Mouse (Mus musculus) ES-E14 (cell line): ENCODE results near the gene Gm28041. TPM values are rescaled to one million over a fixed set of nuclear protein-coding genes. Genes with fewer than 3 reads are reported as not detected.
A peak's percentile ranks its signal among the peaks of the same experiment; 100 is the strongest.

Source experiments
- DNase-seq: peaks from one replicate; pipeline ENCODE4 v3.0.0-alpha.2; 2013; ENCODE audit warnings: low read depth, low spot score
- H3K27ac ChIP-seq: 2 replicates; pipeline ENCODE4 v1.5.1; 2012; ENCODE audit warnings: low read depth, mild to moderate bottlenecking, low read length, moderate library complexity, mixed read lengths; ENCODE audit not compliant: poor library complexity, insufficient read depth, severe bottlenecking
- H3K36me3 ChIP-seq: 2 replicates; pipeline ENCODE4 v1.6.1; 2012; ENCODE audit warnings: mild to moderate bottlenecking, low read length, moderate library complexity, mixed read lengths; ENCODE audit not compliant: control insufficient read depth, poor library complexity, insufficient read depth, severe bottlenecking
- H3K4me1 ChIP-seq, 2 experiments: fragments of 150-350 bp in 1 of 2; sonication (generic) in 1 of 2; 2 replicates each; pipeline ENCODE4 v1.6.1; 2012; ENCODE audit warnings: low read length in 2 of 2, mild to moderate bottlenecking in 1 of 2, mixed read lengths in 1 of 2; ENCODE audit not compliant: control insufficient read depth in 2 of 2, insufficient read depth in 2 of 2, poor library complexity in 1 of 2
- H3K4me3 ChIP-seq, 2 experiments: fragments of 150-350 bp in 1 of 2; sonication (generic) in 1 of 2; 2 replicates each; pipeline ENCODE4 v1.5.1; 2012; ENCODE audit warnings: low read length in 2 of 2, low read depth in 1 of 2, mild to moderate bottlenecking in 1 of 2, mixed read lengths in 1 of 2; ENCODE audit not compliant: insufficient read depth in 1 of 2, poor library complexity in 1 of 2, severe bottlenecking in 1 of 2
- H3K9ac ChIP-seq: 2 replicates; pipeline ENCODE4 v1.6.1; 2012; ENCODE audit warnings: low read depth, mild to moderate bottlenecking, low read length, mixed read lengths; ENCODE audit not compliant: poor library complexity, insufficient read depth, severe bottlenecking
- H3K9me3 ChIP-seq: fragments of 150-350 bp; sonication (generic); 2 replicates; pipeline ENCODE4 v1.6.1; 2012; ENCODE audit warnings: low read depth, mild to moderate bottlenecking, low read length; ENCODE audit not compliant: control insufficient read depth, insufficient read depth
- CHD2 ChIP-seq: IDR thresholded peaks from 2 replicates; pipeline ENCODE4 v1.6.1; 2014; ENCODE audit warnings: mild to moderate bottlenecking, low read depth, low read length, inconsistent platforms
- HCFC1 ChIP-seq: IDR thresholded peaks from 2 replicates; pipeline ENCODE4 v1.6.1; 2012; ENCODE audit warnings: low read length, inconsistent platforms, borderline replicate concordance; ENCODE audit not compliant: insufficient read depth
- MAFK ChIP-seq: IDR thresholded peaks from 2 replicates; pipeline ENCODE4 v1.6.1; 2014; ENCODE audit warnings: mild to moderate bottlenecking, low read depth, low read length, inconsistent platforms; ENCODE audit not compliant: insufficient read depth
- ZC3H11A ChIP-seq: IDR thresholded peaks from 2 replicates; pipeline ENCODE4 v1.6.1; 2012; ENCODE audit warnings: low read depth, mild to moderate bottlenecking, inconsistent platforms, low read length, borderline replicate concordance
- ZNF384 ChIP-seq: IDR thresholded peaks from 2 replicates; pipeline ENCODE4 v1.6.1; 2012; ENCODE audit warnings: low read depth, low read length, inconsistent platforms
- in situ Hi-C, 2 experiments: fragments of 600-800 bp; cut with MboI; formaldehyde crosslinking; loops; one replicate each; pipeline ENCODE4 v1.15.1; 2025; ENCODE audit warnings: low sequenced_read_pairs in 2 of 2, inconsistent platforms in 1 of 2; ENCODE audit not compliant: unreplicated experiment in 2 of 2
- total RNA-seq: library from RNA; depleted of rRNA; stranded (reverse); fragments of 300-350 nt; gene quantifications from 2 replicates; pipeline ENCODE4 v1.2.3, GENCODE M21; 2012; rRNA removed

Gm28041 gene
- total RNA-seq, 1 experiment = 0.80 TPM

DNA sequence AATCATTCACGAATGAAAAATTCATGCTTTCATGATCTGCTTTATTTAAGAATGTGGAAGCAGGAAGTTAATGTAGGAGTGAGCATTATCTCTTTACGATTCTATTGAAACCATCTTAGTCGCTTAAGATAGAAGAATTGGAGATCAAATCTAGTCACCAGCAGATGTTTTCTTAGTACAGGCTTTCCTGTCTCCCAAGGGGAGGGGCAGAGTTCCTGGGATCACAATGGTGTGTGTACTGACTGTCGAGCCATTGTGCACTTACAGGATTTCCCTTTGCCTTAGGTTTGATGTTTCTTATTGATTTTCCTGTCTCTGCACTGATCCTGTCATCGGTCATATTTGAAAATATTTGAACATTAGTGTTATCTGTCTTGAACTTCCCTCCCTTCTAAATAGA lies 68.8 kb downstream of the Gm28041 start:
- no peak overlapping the region; the same call in 1 of the 2 replicates for H3K9ac ChIP-seq
- peak overlapping the region; percentile 42 to 94 for H3K4me3 ChIP-seq

DNA sequence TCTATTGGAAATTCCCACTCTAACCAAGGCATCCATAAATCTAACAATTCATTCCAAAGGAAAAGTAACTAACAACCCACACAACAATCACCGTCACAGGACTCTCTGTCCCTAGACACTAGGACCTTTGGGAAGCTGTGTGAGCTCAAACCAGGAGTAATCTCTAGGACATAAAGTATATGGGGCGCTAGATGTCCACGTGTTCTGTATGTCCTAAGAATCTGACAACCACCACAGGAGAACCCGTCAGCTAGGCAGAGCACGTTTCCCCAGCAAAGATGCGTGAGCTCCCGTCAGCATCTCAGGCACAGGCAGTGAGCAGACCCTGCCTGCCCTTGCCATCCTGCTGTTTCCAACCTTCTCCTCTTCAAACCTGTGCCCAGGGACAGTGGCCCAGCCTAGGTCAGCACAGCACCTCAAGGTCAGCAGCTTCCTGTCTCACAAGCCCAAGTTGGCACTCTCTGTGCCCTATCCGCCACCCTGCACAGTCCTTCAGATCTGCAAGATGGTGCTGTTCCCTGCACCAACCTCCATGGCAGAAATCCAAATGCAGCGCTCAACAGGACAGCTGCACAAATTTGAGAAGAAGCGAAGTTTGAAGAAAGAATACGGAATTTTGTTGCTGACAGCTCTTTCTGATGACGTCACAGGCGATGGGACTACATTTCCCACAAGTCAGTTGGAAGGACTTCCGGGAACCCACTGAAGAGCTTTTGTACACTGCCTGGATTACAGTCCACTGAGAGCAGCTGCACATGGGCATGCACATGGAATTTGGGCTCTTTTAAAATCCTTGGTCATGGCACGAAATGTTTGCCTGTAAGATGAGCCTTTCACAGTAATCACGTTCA lies 69.5 kb downstream of the Gm28041 start, which contains the start of gene Zfp457:
Gene Zfp457 (minus strand): TSS at position 664 of the 851 bp plus-strand sequence.
- Histone ChIP-seq H3K9ac (peak within 1 kb of the TSS; percentile 74), H3K9me3 (no peaks in the 10 kb centered on the region), H3K4me1 (peaks cover 0 to 2% of the 10 kb centered on the region in 2 experiments; a peak in 1 of 4 replicates), H3K36me3 (no peaks in the 10 kb centered on the region), H3K27ac (no peak within 1 kb of the TSS), H3K4me3 (peak within 1 kb of the TSS; percentile 80 to 94)
- DNase-seq = peak; percentile 73
- in situ Hi-C loops = no loop called here
- TF ChIP-seq MAFK (no peak), ZC3H11A (0 out of 2 replicates have a peak, but pooled peaks have one; percentile 24), ZNF384 (no peak), HCFC1 (peak; percentile 95), CHD2 (no peak)

More for the DNA sequence above, 68.8 kb downstream of the Gm28041 start:
- no peak for DNase-seq
- TF ChIP-seq HCFC1 (no peak), ZNF384 (no peak), ZC3H11A (no peak), MAFK (no peak), CHD2 (no peak)
- H3K9me3 ChIP-seq = no peaks in the 10 kb centered on the region
- no peak overlapping the region for H3K27ac ChIP-seq
- no peaks in the 10 kb centered on the region for H3K36me3 ChIP-seq
- peaks cover 0 to 2% of the 10 kb centered on the region in 2 experiments; a peak in 1 of 4 replicates for H3K4me1 ChIP-seq
- in situ Hi-C loops = no loop called here

Other genes starting within 250 kb of the Gm28041 start
- 2.9 and 3.5 TPM in 2 replicates for gene Rsl1, start 202.6 kb downstream of the Gm28041 start, total RNA-seq
- 0.45 and 0.58 TPM in 2 replicates for gene Zfp455, start 181.2 kb downstream of the Gm28041 start, total RNA-seq
- gene Zfp458, start 97.3 kb downstream of the Gm28041 start, total RNA-seq = 1.4 TPM in 2 replicates
- 1.2 TPM in 2 replicates for gene Zfp457, start 69.2 kb downstream of the Gm28041 start, total RNA-seq
- 3.5 and 4.3 TPM in 2 replicates for gene Zfp595, start 43.2 kb downstream of the Gm28041 start, total RNA-seq
- gene Gm28044, start 15.2 kb downstream of the Gm28041 start, total RNA-seq = not detected in 2 replicates
- 6.1 and 6.9 TPM in 2 replicates for gene Zfp953, start 15.1 kb downstream of the Gm28041 start, total RNA-seq
- gene Zfp456, start 77 bp upstream of the Gm28041 start, total RNA-seq = 1.9 and 2.3 TPM in 2 replicates
- gene Zfp429, start 24.1 kb upstream of the Gm28041 start, total RNA-seq = 4.3 and 10.1 TPM in 2 replicates
- 15.7 and 25.5 TPM in 2 replicates for gene Zfp459, start 45.7 kb upstream of the Gm28041 start, total RNA-seq
- gene Zfp874a, start 75.9 kb upstream of the Gm28041 start, total RNA-seq = 11.5 and 16.8 TPM in 2 replicates
- gene Zfp874b, start 108.5 kb upstream of the Gm28041 start, total RNA-seq = 6.3 and 12.1 TPM in 2 replicates
- 4.2 and 5.4 TPM in 2 replicates for gene Zfp58, start 124.8 kb upstream of the Gm28041 start, total RNA-seq
- gene Gm26965, start 150.4 kb upstream of the Gm28041 start, total RNA-seq = 0.18 TPM in 1 of 2 replicates, not detected in the other
- 12.6 and 14.6 TPM in 2 replicates for gene Zfp87, start 150.4 kb upstream of the Gm28041 start, total RNA-seq
- 7.1 and 8.7 TPM in 2 replicates for gene Zfp748, start 178.1 kb upstream of the Gm28041 start, total RNA-seq
- gene Zfp729b, start 234.0 kb upstream of the Gm28041 start, total RNA-seq = 23.2 and 25.1 TPM in 2 replicates